Comparison of ENCODE assay signal across 11 mouse cellular contexts in the genomic region with DNA sequence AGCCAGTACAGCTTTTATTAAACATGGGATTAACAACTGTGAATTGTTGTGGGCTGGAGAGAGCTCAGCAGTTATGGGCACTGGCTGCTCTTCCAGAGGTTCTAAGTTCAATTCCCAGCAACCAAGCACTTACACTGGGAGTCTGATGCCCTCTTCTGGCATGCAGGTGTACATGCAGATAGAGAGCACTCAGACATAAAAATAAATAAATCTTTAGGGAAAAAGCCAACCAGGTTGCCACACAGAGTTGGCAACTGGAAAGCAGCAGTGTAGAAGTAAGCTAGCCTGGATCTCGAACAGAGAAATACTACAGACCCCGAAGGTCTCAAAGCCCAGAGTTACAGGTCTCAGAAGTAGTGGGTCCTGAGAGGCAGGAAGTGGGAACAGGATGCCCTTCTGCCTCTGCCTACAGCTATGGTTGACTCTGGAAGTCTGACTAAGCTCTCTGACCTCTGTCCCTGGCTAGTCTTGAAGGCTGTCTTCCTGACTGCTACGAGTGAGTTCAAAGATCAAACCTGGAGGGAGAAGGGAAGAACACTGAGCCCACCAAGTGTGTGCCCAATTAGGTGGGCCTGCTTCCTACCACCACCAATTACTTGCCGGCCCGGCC. TPM values are rescaled to one million over a fixed set of nuclear protein-coding genes. Genes with fewer than 3 reads are reported as not detected.
A peak's percentile ranks its signal among the peaks of the same experiment; 100 is the strongest.
DNase-seq lines count a peak whose midpoint lies in the region; ATAC-seq and TF ChIP-seq lines count a peak whose summit lies in the region.
"Had no signal": no experiment of that assay in that cellular context is flagged by ENCODE, and none has a peak within 500 bp of the region (broad histone marks: within the 10 kb centered on the region; RNA-seq: fewer than 3 reads in every experiment).

No protein-coding gene starts in this region.

- H3K36me3 ChIP-seq in kidney, embryonic 15.5 days, result no peaks in the 10 kb centered on the region
- H3K36me3 ChIP-seq in ES-E14 (ENCODE audit: control insufficient read depth, insufficient read depth, low read length, poor library complexity, severe bottlenecking), result no peaks in the 10 kb centered on the region
- no peaks in the 10 kb centered on the region for H3K36me3 ChIP-seq in limb, embryonic 10.5 days
- H3K36me3 ChIP-seq: embryonic facial prominence, embryonic 15.5 days; limb, embryonic 15.5 days; stomach, embryonic 15.5 days had no signal

- DNase-seq in kidney, adult 18-20 months, result peak; percentile 40
- peak; percentile 24 for DNase-seq in ES-E14 (ENCODE audit: low read depth, low spot score)
- peak; percentile 47 for DNase-seq in brain, embryonic 14.5 days (ENCODE audit: low read depth)
- no peak for DNase-seq in limb, embryonic 10.5 days (ENCODE audit: low spot score)
- DNase-seq in thymus, postnatal 14 days, result peak; percentile 31
- DNase-seq in ovary, postnatal 10 days (ENCODE audit: low spot score), result no peak
- DNase-seq in ovary, adult 18-20 months (ENCODE audit: low spot score), result no peak

- H3K27me3 ChIP-seq in kidney, embryonic 15.5 days, result no peaks in the 10 kb centered on the region
- H3K27me3 ChIP-seq in limb, embryonic 10.5 days (ENCODE audit: low read depth, poor library complexity, severe bottlenecking), result no peaks in the 10 kb centered on the region
- H3K27me3 ChIP-seq: embryonic facial prominence, embryonic 15.5 days; limb, embryonic 15.5 days; stomach, embryonic 15.5 days had no signal

- ATAC-seq in kidney, embryonic 15.5 days (replicated peaks; ENCODE audit: low FRiP score), result no peak

- H3K4me2 ChIP-seq in kidney, embryonic 15.5 days, result no peak overlapping the region
- H3K4me2 ChIP-seq: embryonic facial prominence, embryonic 15.5 days; limb, embryonic 15.5 days; stomach, embryonic 15.5 days had no signal

- no peak overlapping the region for H3K9ac ChIP-seq in kidney, embryonic 15.5 days
- no peak overlapping the region for H3K9ac ChIP-seq in ES-E14 (ENCODE audit: insufficient read depth, low read depth, low read length, poor library complexity, severe bottlenecking)
- H3K9ac ChIP-seq: embryonic facial prominence, embryonic 15.5 days; limb, embryonic 15.5 days; stomach, embryonic 15.5 days had no signal

- H3K9me3 ChIP-seq in kidney, embryonic 15.5 days (replicated peaks), result no peaks in the 10 kb centered on the region
- H3K9me3 ChIP-seq in ES-E14 (ENCODE audit: control insufficient read depth, insufficient read depth, low read depth, low read length), result no peaks in the 10 kb centered on the region
- no peaks in the 10 kb centered on the region for H3K9me3 ChIP-seq in limb, embryonic 10.5 days (replicated peaks)
- H3K9me3 ChIP-seq: embryonic facial prominence, embryonic 15.5 days; limb, embryonic 15.5 days; stomach, embryonic 15.5 days had no signal

- in situ Hi-C loops in ES-E14 (cut with MboI; ENCODE audit: low sequenced_read_pairs in 2 of 2, unreplicated experiment in 2 of 2), result no loop called here

- 50% methylated on average over 5 of the region's 5 CpGs for WGBS in kidney, embryonic 15.5 days
- 48% methylated on average over 5 of the region's 5 CpGs for WGBS in limb, embryonic 10.5 days

- peak; percentile 41; the same call in 1 of the 2 replicates for TF ChIP-seq CTCF in brain, embryonic 14.5 days (IDR thresholded peaks at IDR 0.05; ENCODE audit: borderline replicate concordance, extremely low read depth, insufficient read depth, insufficient read length)

- no peak overlapping the region for H3K4me3 ChIP-seq in kidney, embryonic 15.5 days (replicated peaks)
- H3K4me3 ChIP-seq in ES-E14 (ENCODE audit: insufficient read depth in 1 of 2, low read depth in 1 of 2, low read length in 2 of 2, poor library complexity in 1 of 2, severe bottlenecking in 1 of 2), result no peak overlapping the region
- H3K4me3 ChIP-seq in limb, embryonic 10.5 days, result no peak overlapping the region
- H3K4me3 ChIP-seq: embryonic facial prominence, embryonic 15.5 days; limb, embryonic 15.5 days; stomach, embryonic 15.5 days had no signal

- peaks cover 14% of the 10 kb centered on the region for H3K4me1 ChIP-seq in kidney, embryonic 15.5 days
- H3K4me1 ChIP-seq in ES-E14 (ENCODE audit: control insufficient read depth in 2 of 2, insufficient read depth in 2 of 2, low read length in 2 of 2, poor library complexity in 1 of 2), result no peaks in the 10 kb centered on the region
- peaks cover 22% of the 10 kb centered on the region for H3K4me1 ChIP-seq in limb, embryonic 10.5 days
- H3K4me1 ChIP-seq: stomach, embryonic 15.5 days had no signal

- no peak overlapping the region for H3K27ac ChIP-seq in kidney, embryonic 15.5 days
- H3K27ac ChIP-seq in ES-E14 (ENCODE audit: insufficient read depth, low read depth, low read length, poor library complexity, severe bottlenecking), result no peak overlapping the region
- 0 out of 2 replicates have a peak overlapping the region, but pooled peaks have one; percentile 30 for H3K27ac ChIP-seq in limb, embryonic 10.5 days
- H3K27ac ChIP-seq: embryonic facial prominence, embryonic 15.5 days; limb, embryonic 15.5 days; stomach, embryonic 15.5 days had no signal

- TF ChIP-seq POLR2A in brain, embryonic 14.5 days (IDR thresholded peaks at IDR 0.05; ENCODE audit: borderline replicate concordance, extremely low read depth, insufficient read depth, insufficient read length, poor library complexity, severe bottlenecking), result no peak

TF ChIP-seq in ES-E14, 5 proteins besides CTCF, POLR2A, EP300 and RAD21:
- TF ChIP-seq ZC3H11A (IDR thresholded peaks at IDR 0.05; ENCODE audit: borderline replicate concordance, low read depth, low read length) (peak; percentile 68; the same call in 1 of the 2 replicates), CHD2 (IDR thresholded peaks at IDR 0.05; ENCODE audit: low read depth, low read length) (no peak)

RNA-seq across cellular contexts. Expression of gene Fmc1, which starts 2.0 kb away (rescaled TPM):
- polyA plus RNA-seq in kidney, embryonic 15.5 days (2015; fragmentation: Nextera tagmentation; extraction: Ambion mirVana), result 171 TPM in 2 replicates
- total RNA-seq in ES-E14 (2012; rRNA removed), result 48.0 and 83.8 TPM in 2 replicates
- 135 and 188 TPM in 2 replicates for polyA plus RNA-seq in brain, embryonic 14.5 days (2012; rRNA removed)
- polyA plus RNA-seq in limb, embryonic 10.5 days (2016; fragmentation: Nextera tagmentation; extraction: Ambion mirVana), result 92.7 and 96.2 TPM in 2 replicates

RNA-seq across cellular contexts. Expression of gene Luc7l2, which starts 19.8 kb away (rescaled TPM):
- 41.1 and 41.7 TPM in 2 replicates for polyA plus RNA-seq in kidney, embryonic 15.5 days (2015; fragmentation: Nextera tagmentation; extraction: Ambion mirVana)
- 94.1 and 99.5 TPM in 2 replicates for total RNA-seq in ES-E14 (2012; rRNA removed)
- polyA plus RNA-seq in brain, embryonic 14.5 days (2012; rRNA removed), result 103 and 149 TPM in 2 replicates
- polyA plus RNA-seq in limb, embryonic 10.5 days (2016; fragmentation: Nextera tagmentation; extraction: Ambion mirVana), result 28.6 and 39.7 TPM in 2 replicates

Comparison
In these comparisons a context has a peak if more than half of its experiments do, and no peak if none do; other contexts are left out.
1. DNase-seq: peak in kidney, adult 18-20 months (single experiment), ES-E14 (single experiment), brain, embryonic 14.5 days (single experiment) and thymus, postnatal 14 days (single experiment); none in limb, embryonic 10.5 days (single experiment), ovary, postnatal 10 days (single experiment) and ovary, adult 18-20 months (single experiment).